In the genomic region with DNA sequence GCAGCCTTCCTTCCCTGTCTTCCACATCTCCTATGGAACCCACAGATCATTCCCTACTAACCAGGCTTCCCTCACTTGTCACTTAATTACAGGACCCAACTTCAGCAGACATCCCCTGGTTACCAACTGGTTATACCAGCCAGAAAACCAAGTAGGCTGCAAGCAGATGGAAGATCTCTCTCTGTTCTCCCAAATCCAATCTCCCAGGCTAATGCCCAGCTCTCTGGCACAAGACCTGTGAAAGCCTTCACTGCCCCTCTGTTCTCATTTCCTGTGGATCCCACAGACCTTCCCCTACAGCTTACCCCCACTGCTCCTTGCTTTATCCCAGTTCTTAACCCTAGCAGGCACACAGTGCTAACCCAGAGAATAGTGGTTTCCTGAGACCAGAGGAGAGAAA, we compare ENCODE assay signal across 12 mouse cellular contexts.
"Had no signal": no experiment of that assay in that cellular context is flagged by ENCODE, and none has a peak within 500 bp of the region (broad histone marks: within the 10 kb centered on the region; RNA-seq: fewer than 3 reads in every experiment).

No protein-coding gene starts in this region.

- H3K27me3 ChIP-seq: limb, embryonic 13.5 days; midbrain, embryonic 12.5 days; neural tube, embryonic 13.5 days had no signal

- H3K36me3 ChIP-seq: limb, embryonic 13.5 days; midbrain, embryonic 12.5 days; neural tube, embryonic 13.5 days had no signal

- ATAC-seq: midbrain, embryonic 16.5 days had no signal

- DNase-seq: kidney, adult 11 months; kidney, postnatal 14 days; layer of hippocampus, postnatal 36 days; lung, adult 18-20 months; spleen, adult 18-20 months; thymus, adult 18-20 months; thymus, postnatal 25 days had no signal

- H3K9me3 ChIP-seq: limb, embryonic 13.5 days; midbrain, embryonic 12.5 days; neural tube, embryonic 13.5 days had no signal

- H3K4me2 ChIP-seq: limb, embryonic 13.5 days; midbrain, embryonic 12.5 days; neural tube, embryonic 13.5 days had no signal

- H3K9ac ChIP-seq: limb, embryonic 13.5 days; liver, embryonic 14.5 days; midbrain, embryonic 12.5 days; neural tube, embryonic 13.5 days had no signal

- H3K27ac ChIP-seq: limb, embryonic 13.5 days; liver, embryonic 14.5 days; midbrain, embryonic 12.5 days; neural tube, embryonic 13.5 days had no signal

- H3K4me1 ChIP-seq: limb, embryonic 13.5 days; midbrain, embryonic 12.5 days; neural tube, embryonic 13.5 days had no signal

- H3K4me3 ChIP-seq: limb, embryonic 13.5 days; midbrain, embryonic 12.5 days; neural tube, embryonic 13.5 days had no signal
